Mouse (Mus musculus): ENCODE measurements around the gene Arhgef39.

DNA sequence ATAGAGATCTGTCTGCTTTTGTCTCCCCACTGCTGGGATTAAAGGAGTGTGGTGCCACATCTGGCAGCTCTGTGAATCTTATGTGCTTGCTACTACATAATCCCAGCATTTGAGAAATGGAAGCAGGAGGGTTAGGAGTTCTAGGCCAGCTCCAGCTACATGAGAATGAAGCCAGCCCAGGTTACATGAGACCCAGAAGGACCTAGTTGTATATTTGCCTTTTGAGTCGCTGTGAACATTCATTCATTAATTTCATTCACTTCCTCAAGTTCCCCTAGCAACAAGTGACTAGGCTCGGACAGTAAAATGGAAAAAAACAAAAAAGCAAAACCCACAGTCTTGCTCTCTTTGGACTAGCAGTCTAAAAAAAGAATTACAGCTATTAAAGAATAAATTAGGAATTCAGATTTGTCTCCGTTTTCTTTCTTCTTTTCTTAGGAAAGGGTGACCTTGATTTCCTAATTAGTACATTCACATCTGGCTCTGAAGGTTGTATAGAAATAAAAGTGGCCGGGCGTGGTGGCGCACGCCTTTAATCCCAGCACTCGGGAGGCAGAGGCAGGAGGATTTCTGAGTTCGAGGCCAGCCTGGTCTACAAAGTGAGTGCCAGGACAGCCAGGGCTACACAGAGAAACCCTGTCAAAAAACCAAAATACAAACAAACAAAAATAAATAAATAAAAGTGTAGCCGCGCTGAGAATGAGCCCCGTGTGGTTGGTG, 7.2 kb downstream of the Arhgef39 start:
- no peak for TF ChIP-seq POLR2A (IDR thresholded peaks at IDR 0.05; ENCODE audit: low read depth, low read length)
- 0 out of 2 replicates have a peak, but pooled peaks have one; percentile 18 for TF ChIP-seq CTCF (IDR thresholded peaks at IDR 0.05; ENCODE audit: extremely low read depth, insufficient read length, insufficient replicate concordance, low read depth, low read length)
